Mouse (Mus musculus) CH12.LX (cell line): ENCODE measurements around the gene Igdcc4. TPM values are rescaled to one million over a fixed set of nuclear protein-coding genes. Genes with fewer than 3 reads are reported as not detected.

ENCODE experiments used
- DNase-seq: peaks from one replicate; pipeline ENCODE4 v3.0.0-alpha.2; 2013; ENCODE audit errors: extremely low read depth
- H3K27ac ChIP-seq: 2 replicates; pipeline ENCODE4 v1.5.1; 2012; ENCODE audit warnings: low read depth, mild to moderate bottlenecking, control low read depth, moderate library complexity; ENCODE audit not compliant: insufficient read depth
- H3K27me3 ChIP-seq: replicated peaks from 2 replicates; pipeline ENCODE3; 2012; ENCODE audit warnings: inconsistent platforms
- H3K36me3 ChIP-seq, 2 experiments: replicated peaks in 1 of 2; 2 replicates each; pipeline versions ENCODE3 to v1.6.1; 2012; ENCODE audit warnings: inconsistent platforms in 1 of 2, low read length in 1 of 2, mild to moderate bottlenecking in 1 of 2, mixed read lengths in 1 of 2, moderate library complexity in 1 of 2; ENCODE audit not compliant: control insufficient read depth in 1 of 2, insufficient read depth in 1 of 2
- H3K4me1 ChIP-seq, 2 experiments: 2 replicates each; pipeline ENCODE4 v1.6.1; 2012; ENCODE audit warnings: inconsistent platforms in 1 of 2, moderate library complexity in 1 of 2; ENCODE audit not compliant: insufficient read depth in 2 of 2, control insufficient read depth in 1 of 2
- H3K4me2 ChIP-seq: 2 replicates; pipeline ENCODE4 v1.6.1; 2012; ENCODE audit warnings: low read depth, mild to moderate bottlenecking, control low read depth; ENCODE audit not compliant: poor library complexity, insufficient read depth, severe bottlenecking
- H3K4me3 ChIP-seq, 3 experiments: fragments of 150-350 bp in 1 of 3; sonication (generic) in 1 of 3; replicated peaks in 1 of 3; 2 replicates each; pipeline versions ENCODE3 to v1.5.1; 2011 to 2012; ENCODE audit warnings: low read depth in 2 of 3, low read length in 2 of 3, mild to moderate bottlenecking in 2 of 3, moderate library complexity in 2 of 3, control low read depth in 1 of 3, improper control_type of control experiment in 1 of 3, inconsistent platforms in 1 of 3, mixed read lengths in 1 of 3; ENCODE audit not compliant: poor library complexity in 1 of 3
- H3K79me2 ChIP-seq: replicated peaks from 2 replicates; pipeline ENCODE4 v1.6.1; 2012; ENCODE audit warnings: mild to moderate bottlenecking, moderate library complexity; ENCODE audit not compliant: control insufficient read depth, poor library complexity, insufficient read depth, severe bottlenecking; ENCODE audit errors: extremely low read depth
- H3K9ac ChIP-seq: 2 replicates; pipeline ENCODE4 v1.6.1; 2012; ENCODE audit warnings: low read depth, mild to moderate bottlenecking, control low read depth, moderate library complexity; ENCODE audit not compliant: insufficient read depth
- H3K9me3 ChIP-seq: replicated peaks from 2 replicates; pipeline ENCODE3; 2012; ENCODE audit warnings: low read length, inconsistent platforms, mixed read lengths
- BHLHE40 ChIP-seq: IDR thresholded peaks from 2 replicates; pipeline ENCODE4 v1.6.1; 2011; ENCODE audit warnings: mild to moderate bottlenecking, low read depth, low read length, improper control_type of control experiment
- CTCF ChIP-seq, 2 experiments: IDR thresholded peaks in 1 of 2; conservative IDR thresholded peaks in 1 of 2; 2 replicates each; pipeline ENCODE4 v1.5.1; 2011 to 2012; ENCODE audit warnings: low read depth in 2 of 2, low read length in 2 of 2, improper control_type of control experiment in 1 of 2, inconsistent platforms in 1 of 2, mild to moderate bottlenecking in 1 of 2, moderate library complexity in 1 of 2
- E2F4 ChIP-seq: IDR thresholded peaks from 2 replicates; pipeline ENCODE4 v1.6.1; 2011; ENCODE audit warnings: low read depth, low read length, improper control_type of control experiment; ENCODE audit not compliant: insufficient replicate concordance
- ETS1 ChIP-seq: conservative IDR thresholded peaks from 2 replicates; pipeline ENCODE4 v1.6.1; 2012; ENCODE audit warnings: low read depth, mild to moderate bottlenecking, inconsistent platforms, low read length, improper control_type of control experiment, moderate library complexity
- GABPA ChIP-seq: IDR thresholded peaks from 2 replicates; pipeline ENCODE4 v1.6.1; 2012; ENCODE audit warnings: low read depth, low read length, improper control_type of control experiment, inconsistent platforms; ENCODE audit not compliant: insufficient replicate concordance
- KAT2A ChIP-seq: IDR thresholded peaks from 2 replicates; pipeline ENCODE4 v1.6.1; 2012; ENCODE audit warnings: low read length, improper control_type of control experiment, inconsistent platforms; ENCODE audit not compliant: insufficient replicate concordance
- MAZ ChIP-seq: IDR thresholded peaks from 2 replicates; pipeline ENCODE4 v1.6.1; 2012; ENCODE audit warnings: low read depth, mild to moderate bottlenecking, inconsistent platforms, low read length, improper control_type of control experiment, moderate library complexity
- MXI1 ChIP-seq: IDR thresholded peaks from 2 replicates; pipeline ENCODE4 v1.6.1; 2011; ENCODE audit warnings: mild to moderate bottlenecking, low read depth, low read length, improper control_type of control experiment
- NELFE ChIP-seq: IDR thresholded peaks from 2 replicates; pipeline ENCODE4 v1.6.1; 2011; ENCODE audit warnings: low read depth, low read length, improper control_type of control experiment
- PAX5 ChIP-seq: IDR thresholded peaks from 2 replicates; pipeline ENCODE4 v1.6.1; 2012; ENCODE audit warnings: low read length, inconsistent platforms, mixed read lengths
- POLR2A ChIP-seq: IDR thresholded peaks from 2 replicates; pipeline ENCODE4 v1.6.1; 2011; ENCODE audit warnings: low read depth, mild to moderate bottlenecking, improper control_type of control experiment, low read length
- RAD21 ChIP-seq: IDR thresholded peaks from 2 replicates; pipeline ENCODE4 v1.6.1; 2011; ENCODE audit warnings: low read depth, mild to moderate bottlenecking, low read length, improper control_type of control experiment, moderate library complexity
- RCOR1 ChIP-seq: conservative IDR thresholded peaks from 2 replicates; pipeline ENCODE4 v1.6.1; 2012; ENCODE audit warnings: low read depth, mild to moderate bottlenecking, inconsistent platforms, low read length, improper control_type of control experiment
- SIN3A ChIP-seq: IDR thresholded peaks from 2 replicates; pipeline ENCODE4 v1.6.1; 2012; ENCODE audit warnings: low read length, improper control_type of control experiment, inconsistent platforms
- SMC3 ChIP-seq: IDR thresholded peaks from 2 replicates; pipeline ENCODE4 v1.6.1; 2011; ENCODE audit warnings: low read depth, low read length, improper control_type of control experiment
- TBP ChIP-seq: conservative IDR thresholded peaks from 2 replicates; pipeline ENCODE4 v1.6.1; 2011; ENCODE audit warnings: low read depth, low read length, improper control_type of control experiment
- TCF12 ChIP-seq: IDR thresholded peaks from 2 replicates; pipeline ENCODE4 v1.6.1; 2014; ENCODE audit warnings: low read depth, mild to moderate bottlenecking, inconsistent platforms, low read length, improper control_type of control experiment
- UBTF ChIP-seq: IDR thresholded peaks from 2 replicates; pipeline ENCODE4 v1.6.1; 2012; ENCODE audit warnings: low read depth, mild to moderate bottlenecking, inconsistent platforms, low read length, improper control_type of control experiment, moderate library complexity
- USF2 ChIP-seq: conservative IDR thresholded peaks from 2 replicates; pipeline ENCODE4 v1.6.1; 2011; ENCODE audit warnings: low read depth, low read length, improper control_type of control experiment
- ZMIZ1 ChIP-seq: IDR thresholded peaks from 2 replicates; pipeline ENCODE4 v1.6.1; 2012; ENCODE audit warnings: low read depth, mild to moderate bottlenecking, inconsistent platforms, low read length, improper control_type of control experiment
- ZNF384 ChIP-seq: IDR thresholded peaks from 2 replicates; pipeline ENCODE4 v1.6.1; 2012; ENCODE audit warnings: low read depth, low read length, improper control_type of control experiment, inconsistent platforms
- dilution Hi-C: fragments of 300-500 bp; cut with MboI; formaldehyde crosslinking; loops from 2 replicates; pipeline ENCODE4 v1.14.3; 2020; ENCODE audit warnings: low sequenced_read_pairs; ENCODE audit not compliant: extremely low pct_unique_long_range_greater_than_20kb, extremely low pct_ligation_motif_present
- in situ Hi-C: fragments of 300-500 bp; cut with MboI; formaldehyde crosslinking; loops from 3 replicates; pipeline ENCODE4 v1.14.3; 2019; ENCODE audit warnings: low sequenced_read_pairs, low pct_ligation_motif_present, low pct_unique_long_range_greater_than_20kb, mixed read lengths
- polyA plus RNA-seq: library from polyadenylated mRNA; unstranded; fragments of >175 nt; gene quantifications from 2 replicates; pipeline ENCODE4 v1.2.1, GENCODE M21; 2012; ENCODE audit warnings: low read depth; ENCODE audit not compliant: insufficient read length
- total RNA-seq, 2 experiments: library from RNA; depleted of rRNA; stranded (reverse); fragments of 300-350 nt in 1 of 2; fragments of >200 nt in 1 of 2; gene quantifications; 2 replicates each; pipeline ENCODE4 v1.2.3; 2012 to 2014

The Igdcc4 gene
- total and polyA plus RNA-seq, 3 experiments, result 0.13 to 0.23 TPM; not detected in 1

DNA sequence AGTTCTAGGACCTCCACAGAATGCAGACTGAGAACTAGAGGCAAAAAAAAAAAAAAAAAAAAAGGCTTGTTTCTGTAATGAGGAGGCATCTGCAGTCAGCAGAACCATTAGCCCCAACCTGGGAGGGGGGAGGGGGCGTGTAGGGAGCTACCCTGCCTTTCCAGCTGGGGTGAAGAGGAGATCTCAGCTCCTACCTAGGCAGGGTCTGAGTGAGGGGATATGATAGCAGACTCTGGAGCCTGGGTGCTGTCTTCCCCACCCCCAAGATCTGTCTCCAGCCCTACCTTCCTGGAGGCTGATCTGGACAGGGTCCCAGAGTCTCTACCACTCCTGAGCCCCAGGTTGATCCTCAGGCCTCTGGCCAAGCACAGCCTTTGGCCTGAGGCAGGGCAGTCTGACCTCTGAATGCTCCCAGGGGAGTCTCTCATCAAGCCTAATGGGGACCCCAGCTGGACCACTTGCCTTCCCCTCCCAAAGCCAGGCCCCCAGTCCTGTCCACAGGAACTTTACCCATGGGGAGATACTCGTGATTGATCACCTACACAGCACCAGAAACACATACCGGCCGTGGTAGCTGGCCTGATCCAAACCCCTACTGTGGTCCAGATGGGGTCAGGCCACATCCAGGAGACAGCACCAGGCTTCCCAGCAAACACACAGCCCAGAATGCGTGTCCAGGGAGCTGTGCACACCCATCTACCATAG lies 74.1 kb downstream of the Igdcc4 start:
- in situ Hi-C loops (loop anchor here (5.0 kb wide), 1 partner anchor 38 kb away; no protein-coding TSS in a partner anchor), dilution Hi-C loops (no loop called here)
- Histone ChIP-seq H3K27me3 (peaks cover 29% of the 10 kb centered on the region), H3K4me3 (peak overlapping the region; percentile 21 to 37 (median 24)), H3K79me2 (no peaks in the 10 kb centered on the region), H3K36me3 (no peaks in the 10 kb centered on the region), H3K4me2 (peak overlapping the region; percentile 26), H3K9ac (no peak overlapping the region), H3K4me1 (peaks cover 10 to 41% of the 10 kb centered on the region in 2 experiments; a peak in 3 of 4 replicates), H3K27ac (no peak overlapping the region), H3K9me3 (peaks cover 4% of the 10 kb centered on the region)
- TF ChIP-seq ETS1 (0 out of 2 replicates have a peak, but pooled peaks have one; percentile 3), TBP (peak; percentile 82), NELFE (peak; percentile 26; the same call in 1 of the 2 replicates), ZMIZ1 (peak; percentile 98), TCF12 (no peak), CTCF (conservative IDR thresholded peaks at IDR 0.05 in 1 of 2, IDR thresholded peaks at IDR 0.05 in 1 of 2; ENCODE audit: low read depth in 2 of 2, low read length in 2 of 2) (no peak), POLR2A (peak; percentile 68), SMC3 (no peak), GABPA (no peak), KAT2A (0 out of 2 replicates have a peak, but pooled peaks have one; percentile 18), BHLHE40 (0 out of 2 replicates have a peak, but pooled peaks have one; percentile 7), ZNF384 (peak; percentile 84)
- DNase-seq, result peak; percentile 66

DNA sequence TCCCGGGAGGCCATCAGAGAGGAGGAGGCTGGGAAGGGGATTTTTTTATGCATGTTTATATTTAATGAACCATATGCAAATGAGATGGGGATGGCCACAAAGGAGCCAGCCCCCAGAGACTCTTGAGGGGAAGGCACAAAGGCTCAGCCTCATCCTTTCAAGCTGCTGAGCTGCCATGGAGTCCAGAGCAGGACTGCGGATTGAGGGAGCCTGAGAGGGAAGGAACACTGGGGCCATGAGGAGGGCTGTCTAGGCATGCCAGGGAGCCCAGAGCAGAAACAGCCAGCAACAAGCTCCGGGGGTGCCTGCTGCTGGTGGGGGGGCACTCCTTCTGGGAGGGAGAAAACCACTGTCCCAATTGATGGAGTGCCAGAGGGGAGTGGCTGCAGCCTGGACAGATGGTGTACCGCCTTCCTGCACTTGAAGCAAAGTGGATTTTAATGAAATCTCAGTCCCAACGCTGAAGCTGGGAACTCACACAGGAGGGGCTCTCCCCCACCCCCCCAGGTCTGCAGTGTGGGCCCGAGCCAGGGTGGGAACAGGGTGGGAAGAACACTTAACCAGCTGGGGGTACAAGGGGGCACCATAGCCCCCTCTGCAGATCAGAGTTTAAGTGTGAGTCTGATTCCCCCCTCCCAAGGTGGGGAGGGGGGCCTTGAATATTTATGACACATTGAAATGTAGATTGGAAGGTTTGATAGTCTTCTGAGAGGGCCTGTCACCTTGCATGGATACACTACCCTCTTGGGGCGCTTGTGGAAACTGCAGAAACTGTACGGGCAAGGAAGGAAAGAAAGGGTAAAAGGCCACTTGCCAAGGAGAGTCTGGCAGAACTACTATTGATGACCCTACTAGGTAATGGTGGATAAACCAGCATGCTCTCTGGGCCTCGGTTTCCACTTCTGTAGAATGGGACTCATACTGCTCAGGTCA lies 74.9 kb downstream of the Igdcc4 start:
- peaks cover 33% of the 10 kb centered on the region for H3K27me3 ChIP-seq
- DNase-seq, result peak; percentile 73
- TF ChIP-seq PAX5, result no peak
- no peak for TF ChIP-seq MXI1
- TF ChIP-seq USF2, result no peak
- TF ChIP-seq CTCF (conservative IDR thresholded peaks at IDR 0.05 in 1 of 2, IDR thresholded peaks at IDR 0.05 in 1 of 2; ENCODE audit: low read depth in 2 of 2, low read length in 2 of 2), result peak in 1 of 2 experiments; percentile 42; a peak in 2 of 4 replicates
- TF ChIP-seq BHLHE40, result 0 out of 2 replicates have a peak, but pooled peaks have one; percentile 3
- TF ChIP-seq TCF12, result 0 out of 2 replicates have a peak, but pooled peaks have one; percentile 1
- peak; percentile 38 for TF ChIP-seq RAD21
- TF ChIP-seq ETS1, result peak; percentile 5; the same call in 1 of the 2 replicates
- TF ChIP-seq GABPA, result no peak
- TF ChIP-seq RCOR1, result no peak
- TF ChIP-seq NELFE, result no peak
- TF ChIP-seq UBTF, result no peak
- TF ChIP-seq SIN3A, result no peak
- no peak for TF ChIP-seq E2F4
- TF ChIP-seq MAZ, result no peak
- no peak for TF ChIP-seq SMC3
- H3K4me3 ChIP-seq, result peak overlapping the region; percentile 21 to 37 (median 24)
- H3K79me2 ChIP-seq, result no peaks in the 10 kb centered on the region
- H3K4me1 ChIP-seq, result peaks cover 10 to 44% of the 10 kb centered on the region in 2 experiments; a peak in 3 of 4 replicates
- H3K27ac ChIP-seq, result no peak overlapping the region
- H3K9me3 ChIP-seq, result peaks cover 4% of the 10 kb centered on the region
- H3K4me2 ChIP-seq, result peak overlapping the region; percentile 37
- dilution Hi-C loops, result no loop called here
- H3K36me3 ChIP-seq, result no peaks in the 10 kb centered on the region
- in situ Hi-C loops, result loop anchor here (5.0 kb wide), 1 partner anchor 39 kb away; no protein-coding TSS in a partner anchor
- no peak overlapping the region for H3K9ac ChIP-seq
